Mouse (Mus musculus) lung, embryonic 14.5 days (tissue): ENCODE measurements around the gene Obox2. TPM values are rescaled to one million over a fixed set of nuclear protein-coding genes. Genes with fewer than 3 reads are reported as not detected.
"Not testable (repeated sequence)": the region's sequence is repeated elsewhere in the genome, so short reads cannot be mapped to it uniquely, and the experiment has no call there.

Experiments used
- ATAC-seq: fragments of 200-750 bp; cut with Nextera tagmentation; 2 replicates; pipeline ENCODE4 v1.8.0; 2017; ENCODE audit warnings: mild to moderate bottlenecking, moderate TSS enrichment, moderate library complexity; ENCODE audit not compliant: insufficient read depth
- DNase-seq: peaks from one replicate; pipeline ENCODE4 v3.0.0-alpha.2; 2015
- H3K27ac ChIP-seq: fragments of 300-500 bp; sonication (generic); 2 replicates; pipeline ENCODE4 v1.5.1; 2014; ENCODE audit warnings: low read depth, mild to moderate bottlenecking, moderate library complexity
- H3K27me3 ChIP-seq: fragments of 300-500 bp; sonication (generic); 2 replicates; pipeline ENCODE4 v1.6.1; 2014; ENCODE audit warnings: low read length, control low read depth; ENCODE audit not compliant: insufficient read depth
- H3K36me3 ChIP-seq: fragments of 300-500 bp; sonication (generic); 2 replicates; pipeline ENCODE4 v1.6.1; 2014; ENCODE audit warnings: control low read depth; ENCODE audit not compliant: insufficient read depth
- H3K4me1 ChIP-seq: fragments of 300-500 bp; sonication (generic); 2 replicates; pipeline ENCODE4 v1.6.1; 2014; ENCODE audit warnings: antibody characterized with exemption, control low read depth; ENCODE audit not compliant: insufficient read depth
- H3K4me2 ChIP-seq: fragments of 300-500 bp; sonication (generic); 2 replicates; pipeline ENCODE4 v1.6.1; 2014; ENCODE audit warnings: mild to moderate bottlenecking
- H3K4me3 ChIP-seq: fragments of 300-500 bp; sonication (generic); 2 replicates; pipeline ENCODE4 v1.5.1; 2014; ENCODE audit warnings: low read depth, low read length
- H3K9ac ChIP-seq: fragments of 300-500 bp; sonication (generic); 2 replicates; pipeline ENCODE4 v1.6.1; 2014
- H3K9me3 ChIP-seq: fragments of 300-500 bp; sonication (generic); 2 replicates; pipeline ENCODE4 v1.6.1; 2016; ENCODE audit warnings: low read depth, low read length, control low read depth
- WGBS: fragments of 180-500 bp; shearing (Covaris S2); extraction: QIAGEN DNeasy Blood & Tissue Kit; methylation state at CpG from one replicate; pipeline ENCODE4 v1.1.7; 2014; 5-methylcytosine and 5-hydroxymethylcytosine counted together
- polyA plus RNA-seq: library from polyadenylated mRNA; unstranded; fragments of >200 nt; fragmentation: Nextera tagmentation; extraction: Ambion mirVana; gene quantifications from 2 replicates; pipeline ENCODE4 v1.2.1, GENCODE M21; 2014

Gene Obox2
- not detected in 2 replicates for polyA plus RNA-seq

DNA sequence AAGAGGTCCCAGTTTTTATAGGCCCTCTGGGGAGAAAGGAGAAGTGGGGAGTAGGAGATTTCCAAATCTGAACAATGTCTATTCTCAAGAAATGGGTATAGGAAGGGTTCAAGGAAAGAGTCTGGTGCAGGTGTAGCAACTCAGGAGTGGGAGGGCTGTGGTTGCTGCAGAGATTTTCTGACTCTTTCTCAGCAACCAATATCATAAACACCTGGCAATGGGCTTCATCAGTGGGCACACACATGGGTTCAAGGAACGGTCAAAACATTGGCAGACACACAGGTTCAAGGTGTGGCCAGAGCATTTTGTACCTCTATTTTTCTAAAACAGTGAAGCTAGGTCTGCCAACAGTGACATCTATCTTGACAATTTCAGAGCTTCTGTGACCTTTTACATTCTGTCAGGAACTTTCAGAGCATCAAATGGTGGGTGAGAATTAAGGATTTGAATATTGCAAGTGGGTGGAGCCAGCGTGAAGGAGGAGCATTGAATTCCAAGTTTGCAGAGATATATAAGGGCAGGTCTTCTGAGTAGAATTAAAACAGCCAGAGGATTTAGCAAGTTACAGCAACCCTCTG is at the start of gene Obox2, which contains the start of gene Obox1:
Gene Obox2, plus strand, starts transcription at position 301 of the 578 bp plus-strand sequence.
Gene Obox1, plus strand, starts transcription at position 528 of the 578 bp plus-strand sequence.
- not testable (repeated sequence) for DNase-seq, H3K36me3 ChIP-seq, H3K9me3 ChIP-seq, H3K9ac ChIP-seq, H3K4me1 ChIP-seq, H3K27me3 ChIP-seq, H3K27ac ChIP-seq, H3K4me3 ChIP-seq, ATAC-seq, H3K4me2 ChIP-seq
- no CpG with 5 or more reads among the region's 2 CpGs for WGBS

DNA sequence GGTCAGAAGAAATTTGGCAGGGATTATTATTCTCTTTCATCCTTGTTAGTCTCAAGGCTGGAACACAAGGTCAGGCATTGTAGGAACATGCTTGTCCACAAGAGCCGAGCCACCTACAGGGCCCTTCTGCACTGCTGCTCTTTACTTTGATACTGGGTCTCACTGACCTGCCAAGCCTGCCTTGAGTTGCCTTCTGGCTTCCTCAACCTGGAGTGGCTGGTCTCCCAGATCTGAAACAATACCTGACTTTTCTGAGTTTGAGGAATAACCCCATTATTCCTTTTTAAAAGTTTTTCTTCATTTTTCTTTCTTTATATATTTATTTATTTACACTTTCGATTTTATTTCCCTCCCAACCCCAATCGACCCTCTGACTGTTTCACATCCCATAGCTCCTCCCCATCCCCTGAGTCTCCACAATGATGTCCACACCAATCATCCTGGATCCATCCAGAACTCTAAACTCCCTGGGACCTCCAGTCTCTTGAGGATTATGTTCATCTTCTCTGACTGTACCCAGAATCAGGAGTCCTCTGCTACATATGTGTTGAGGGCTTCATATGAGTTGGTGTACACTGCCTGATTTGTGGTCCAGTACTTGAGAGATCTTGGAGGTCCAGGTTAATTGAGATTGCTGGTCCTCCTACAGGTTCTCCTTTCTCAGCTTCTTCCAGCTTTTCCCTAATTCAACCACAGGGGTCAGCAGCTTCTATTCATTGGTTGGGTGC is 10.8 kb downstream of the Obox2 start:
- H3K27ac ChIP-seq, H3K27me3 ChIP-seq, H3K9me3 ChIP-seq, DNase-seq, H3K4me2 ChIP-seq, H3K4me3 ChIP-seq, H3K36me3 ChIP-seq, ATAC-seq, H3K4me1 ChIP-seq, H3K9ac ChIP-seq: not testable (repeated sequence)
- WGBS: 51% methylated on average over 3 of the region's 3 CpGs

DNA sequence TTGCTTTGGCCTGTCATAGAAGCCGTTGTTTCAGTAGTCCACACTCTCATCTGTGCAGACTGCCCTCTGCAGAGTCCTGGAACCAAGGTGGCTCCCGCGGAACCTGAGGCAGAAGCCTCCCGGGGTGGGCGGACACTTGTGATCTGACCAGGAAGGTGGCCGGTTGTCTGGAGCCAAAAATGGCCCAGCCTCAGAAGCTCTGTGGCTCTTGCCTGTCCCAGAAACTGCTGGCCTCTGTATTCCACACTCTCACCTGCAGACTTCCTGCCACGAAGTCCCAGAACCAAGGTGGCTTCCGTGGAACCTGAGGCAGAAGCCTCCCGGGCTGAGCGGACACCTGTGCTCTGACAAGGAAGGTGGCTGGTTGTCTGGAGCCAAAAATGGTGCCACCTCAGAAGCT is 18.3 kb downstream of the Obox2 start:
- H3K9ac ChIP-seq, H3K36me3 ChIP-seq, ATAC-seq, H3K9me3 ChIP-seq, H3K4me3 ChIP-seq, H3K4me2 ChIP-seq, DNase-seq, H3K27me3 ChIP-seq, H3K4me1 ChIP-seq, H3K27ac ChIP-seq: not testable (repeated sequence)
- WGBS: 86% methylated on average over 10 of the region's 10 CpGs

DNA sequence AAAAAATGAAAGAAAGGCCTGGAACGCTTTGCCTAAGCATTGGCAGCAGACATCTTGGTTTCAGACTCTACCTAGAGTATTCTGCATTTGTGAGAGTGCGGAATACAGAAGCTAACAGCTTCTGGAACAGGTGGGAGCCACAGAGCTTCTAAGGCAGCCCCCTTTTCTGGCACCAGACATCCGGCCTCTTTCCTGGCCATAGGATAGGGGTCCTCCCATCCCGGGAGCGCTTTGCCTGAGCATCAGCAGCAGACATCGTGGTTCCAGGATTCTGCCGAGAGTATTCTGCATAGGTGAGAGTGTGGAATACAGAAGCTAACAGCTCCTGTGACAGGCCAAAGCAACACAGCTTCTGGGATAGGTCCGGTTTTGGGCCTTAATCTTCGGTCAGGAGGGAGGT is 29.5 kb downstream of the Obox2 start:
- H3K4me2 ChIP-seq, H3K27ac ChIP-seq, H3K9me3 ChIP-seq, H3K9ac ChIP-seq, H3K4me1 ChIP-seq, H3K27me3 ChIP-seq, H3K4me3 ChIP-seq, ATAC-seq, DNase-seq, H3K36me3 ChIP-seq: not testable (repeated sequence)
- WGBS: 80% methylated on average over 8 of the region's 9 CpGs

DNA sequence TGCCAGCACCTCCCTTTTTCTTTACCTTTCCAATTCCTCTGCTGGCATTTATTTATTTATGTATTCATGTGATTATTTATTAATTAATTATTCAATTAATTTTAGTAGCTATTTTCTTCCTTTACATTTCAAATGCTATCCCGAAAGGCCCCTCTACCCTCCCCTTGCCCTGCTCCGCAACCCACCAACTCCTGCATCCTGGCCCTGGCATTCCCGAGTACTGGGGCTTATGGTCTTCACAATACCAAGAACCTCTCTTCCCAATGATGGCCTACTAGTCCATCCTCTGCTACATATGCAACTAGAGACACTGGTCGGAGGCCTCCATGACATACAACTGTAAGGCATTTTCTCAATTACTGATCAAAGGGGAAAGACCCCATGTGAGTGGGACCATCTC is 37.0 kb downstream of the Obox2 start:
- H3K9ac ChIP-seq, ATAC-seq, H3K36me3 ChIP-seq, H3K4me3 ChIP-seq, H3K4me2 ChIP-seq, H3K4me1 ChIP-seq, DNase-seq, H3K27ac ChIP-seq, H3K27me3 ChIP-seq, H3K9me3 ChIP-seq: not testable (repeated sequence)
- WGBS: 81% methylated on average over 3 of the region's 4 CpGs

Other genes starting within 250 kb of the Obox2 start
- gene Obox1, start 227 bp downstream of the Obox2 start, polyA plus RNA-seq: not detected in 2 replicates